Mouse (Mus musculus) frontal cortex, postnatal 36 days (tissue): ENCODE measurements around the gene Megf8.
A peak's percentile ranks its signal among the peaks of the same experiment; 100 is the strongest.
"Not testable (repeated sequence)": the region's sequence is repeated elsewhere in the genome, so short reads cannot be mapped to it uniquely, and the experiment has no call there.

Source experiments
- DNase-seq, 2 experiments: peaks; one replicate each; pipeline ENCODE4 v3.0.0; 2022; ENCODE audit warnings: low spot score in 2 of 2

The Megf8 gene

GRCm38 (mm10) chr7:25296945-25297453, 20.0 kb upstream of the Megf8 start:
- no peak for DNase-seq

DNA sequence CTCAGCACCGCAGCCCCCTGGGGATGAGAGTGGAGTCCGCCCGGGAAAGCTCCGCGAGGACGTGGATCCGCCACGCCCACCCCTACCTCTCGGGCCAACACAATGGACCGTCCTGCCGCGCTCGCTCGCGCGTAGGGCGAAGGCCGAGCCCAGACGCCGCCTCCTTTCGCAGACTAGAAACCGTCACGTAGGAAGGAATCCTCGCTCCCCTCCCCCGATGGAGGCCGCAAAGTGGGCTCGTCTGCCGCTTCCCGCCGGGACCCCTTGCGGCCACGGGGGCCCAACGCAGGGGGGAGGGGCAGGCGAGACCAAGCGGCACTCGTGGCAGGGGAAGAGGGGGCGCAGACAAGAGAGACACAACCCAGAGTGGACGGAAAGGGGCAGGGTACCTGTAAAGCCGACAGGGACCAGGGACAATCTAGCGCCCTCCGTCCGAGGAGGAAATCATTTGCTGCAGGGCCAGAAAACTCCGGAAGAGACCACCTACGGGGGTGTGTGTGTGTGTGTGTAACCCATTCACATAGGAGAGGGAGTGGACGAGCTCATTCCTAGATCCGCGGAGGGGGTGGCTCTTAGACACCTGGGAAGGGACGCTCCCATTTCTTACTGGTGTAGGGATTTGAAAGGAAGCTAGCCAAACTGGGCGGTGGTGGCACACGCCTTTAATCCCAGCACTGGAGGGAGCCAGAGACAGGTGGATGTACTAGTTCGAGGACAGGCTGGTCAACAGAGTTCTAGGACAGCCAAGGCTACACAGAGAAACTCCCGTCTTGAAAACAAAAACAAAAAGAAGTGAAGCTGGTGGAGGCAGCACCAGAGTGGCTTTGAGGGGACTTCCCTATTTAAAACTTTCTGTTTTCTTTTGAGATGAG, 19.3 kb upstream of the Megf8 start, which contains the start of gene Pafah1b3:
Gene Pafah1b3, minus strand, starts transcription at position 533 of the 872 bp plus-strand sequence.
- peak; percentile 81 to 87 for DNase-seq

DNA sequence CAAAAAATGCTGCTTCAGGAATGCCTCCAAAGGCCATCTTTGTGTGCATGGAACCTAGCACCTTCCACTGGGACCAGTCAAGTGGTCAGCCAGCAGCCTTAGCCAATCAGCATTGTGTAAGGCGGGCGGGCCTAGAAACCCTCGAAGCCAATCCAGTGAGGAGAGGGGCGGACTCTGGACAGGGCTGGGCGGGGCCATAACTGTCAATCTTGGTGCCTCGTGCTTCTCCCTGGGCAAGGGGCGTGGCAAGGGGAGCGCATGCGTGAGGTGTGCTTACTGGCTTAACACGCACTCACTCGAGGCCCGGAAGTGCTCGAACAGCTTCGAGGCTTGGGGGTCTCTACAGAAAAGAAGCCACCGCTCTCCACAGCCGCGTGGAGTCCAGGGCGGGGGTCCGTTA, 15.9 kb upstream of the Megf8 start, which contains the start of gene Prr19:
Gene Prr19, plus strand, starts transcription at position 349 of the 400 bp plus-strand sequence.
- DNase-seq, result no peak

GRCm38 (mm10) chr7:25303003-25303684, 13.8 kb upstream of the Megf8 start:
- DNase-seq, result no peak

DNA sequence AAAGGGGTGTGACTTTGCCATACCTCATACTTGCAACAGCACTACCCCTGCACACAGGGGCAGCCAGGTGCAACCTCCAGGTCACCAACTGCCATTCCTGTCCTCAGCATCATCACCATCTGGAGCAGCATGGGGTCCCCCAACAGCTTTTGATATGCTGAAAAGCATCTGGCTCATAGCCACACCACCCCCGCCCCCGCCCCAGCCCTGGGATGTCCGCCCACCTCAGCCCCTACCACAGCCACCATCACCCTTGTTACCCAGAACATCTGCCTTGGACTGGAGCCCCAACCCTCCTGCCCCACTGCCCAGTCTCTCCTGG, 13.3 kb upstream of the Megf8 start:
- no peak for DNase-seq

GRCm38 (mm10) chr7:25305481-25305880, 11.5 kb upstream of the Megf8 start:
- DNase-seq, result no peak

- peak in 1 of 2 experiments; percentile 38 for DNase-seq
Observed at GRCm38 (mm10) chr7:25305956-25306613, 10.9 kb upstream of the Megf8 start, which contains the start of gene Tmem145. Gene Tmem145, plus strand, starts transcription at chr7:25306106.

DNA sequence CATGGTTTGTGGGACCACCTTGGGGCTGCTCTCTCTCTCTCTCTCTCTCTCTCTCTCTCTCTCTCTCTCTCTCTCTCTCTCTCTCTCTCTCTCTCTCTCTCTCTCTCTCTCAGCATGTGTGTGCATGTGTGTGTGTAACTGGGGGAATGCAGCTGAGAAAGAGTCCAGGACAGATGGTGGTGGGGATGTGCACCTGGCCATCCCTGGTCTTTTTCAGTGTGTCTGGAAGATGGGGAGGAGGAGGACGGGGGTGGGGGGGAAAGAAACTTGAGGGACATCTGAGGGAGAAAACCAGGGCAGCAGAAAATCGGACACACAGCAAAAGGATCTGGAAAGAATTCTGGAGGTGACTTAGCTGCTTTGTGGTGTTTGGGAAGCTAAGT, 10.4 kb upstream of the Megf8 start:
- DNase-seq, result no peak

- no peak for DNase-seq
Observed at GRCm38 (mm10) chr7:25308702-25309318, 8.2 kb upstream of the Megf8 start.

DNA sequence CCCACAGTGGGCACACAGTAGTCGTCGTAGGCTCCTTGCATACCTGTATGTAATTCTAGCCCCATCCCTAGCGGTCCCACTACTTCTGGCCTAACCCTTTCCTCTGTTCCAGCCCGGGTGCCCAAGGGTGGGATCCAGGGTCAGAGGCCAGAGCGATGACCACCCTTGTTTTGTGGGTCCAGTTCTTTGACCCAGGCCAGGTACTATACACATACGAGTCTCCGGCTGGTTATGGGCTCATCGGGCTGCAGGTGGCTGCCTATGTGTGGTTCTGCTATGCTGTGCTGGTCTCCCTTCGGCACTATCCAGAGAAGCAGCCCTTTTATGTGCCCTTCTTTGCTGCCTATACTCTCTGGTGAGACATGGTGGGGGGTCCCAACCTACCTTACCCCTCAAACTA, 7.5 kb upstream of the Megf8 start:
- DNase-seq, result no peak

DNA sequence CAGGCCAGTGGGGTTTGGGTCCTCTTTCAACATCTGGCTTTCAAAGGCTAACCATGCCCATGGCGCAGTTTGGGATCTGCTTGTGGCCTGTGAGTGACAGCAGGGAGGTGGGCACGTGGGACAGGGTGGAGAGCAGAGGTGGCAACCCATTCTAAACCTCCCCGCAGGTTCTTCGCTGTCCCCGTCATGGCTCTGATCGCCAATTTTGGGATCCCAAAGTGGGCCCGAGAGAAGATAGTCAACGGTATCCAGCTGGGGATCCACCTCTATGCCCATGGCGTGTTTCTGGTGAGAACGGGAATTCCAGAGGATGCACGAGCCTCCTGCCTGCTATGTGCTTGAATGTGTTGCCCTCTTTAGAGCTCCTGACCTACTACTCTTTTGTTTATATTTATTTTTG, 5.8 kb upstream of the Megf8 start:
- DNase-seq, result no peak

DNA sequence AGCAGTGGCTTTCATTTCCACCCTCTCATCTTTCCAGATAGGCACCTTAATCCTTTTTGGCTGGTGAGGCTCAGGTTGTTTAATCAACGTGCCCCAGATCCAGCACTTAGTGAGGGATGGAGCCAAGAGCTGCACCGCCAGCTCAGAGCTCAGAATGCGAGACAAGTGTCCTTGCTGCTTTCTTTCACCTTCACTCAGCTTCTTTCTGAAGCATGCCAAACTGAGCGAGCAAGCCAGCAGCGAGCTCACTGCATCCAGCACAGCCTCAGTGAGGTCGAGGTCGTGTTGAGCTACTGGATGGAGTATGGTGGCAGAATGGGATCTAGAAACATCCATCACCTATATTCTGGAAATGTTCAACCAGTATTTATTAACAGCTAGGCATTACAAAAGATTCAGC, 3.6 kb upstream of the Megf8 start:
- no peak for DNase-seq

DNA sequence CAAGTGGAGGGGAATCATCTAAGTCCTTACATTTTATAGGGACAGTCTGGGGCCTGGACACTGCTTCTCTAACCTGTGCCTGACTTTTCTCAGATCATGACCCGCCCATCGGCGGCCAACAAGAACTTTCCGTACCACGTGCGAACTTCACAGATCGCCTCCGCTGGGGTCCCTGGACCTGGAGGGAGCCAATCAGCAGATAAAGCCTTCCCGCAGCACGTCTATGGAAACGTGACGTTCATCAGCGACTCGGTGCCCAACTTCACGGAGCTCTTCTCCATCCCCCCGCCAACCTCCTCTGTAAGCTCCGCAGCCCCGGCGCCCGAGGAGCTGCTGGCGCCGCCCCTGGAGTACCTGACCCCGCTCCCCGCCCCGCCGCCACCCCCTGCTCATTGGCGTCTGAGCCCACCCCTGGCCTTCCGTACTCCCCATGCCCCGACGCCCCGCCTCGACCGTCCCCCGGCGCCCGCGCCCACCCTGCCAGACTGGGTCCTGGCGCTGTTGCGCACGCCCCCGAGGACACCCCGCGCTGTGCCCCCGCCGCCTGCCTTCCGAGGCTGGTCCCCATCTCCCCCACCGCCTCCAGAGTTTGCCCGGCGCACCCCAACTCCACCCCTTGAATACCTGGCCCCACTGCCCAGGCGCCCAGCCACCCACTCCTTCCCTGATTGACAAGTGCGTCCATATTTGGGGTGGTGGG, 2.2 kb upstream of the Megf8 start:
- no peak for DNase-seq

DNA sequence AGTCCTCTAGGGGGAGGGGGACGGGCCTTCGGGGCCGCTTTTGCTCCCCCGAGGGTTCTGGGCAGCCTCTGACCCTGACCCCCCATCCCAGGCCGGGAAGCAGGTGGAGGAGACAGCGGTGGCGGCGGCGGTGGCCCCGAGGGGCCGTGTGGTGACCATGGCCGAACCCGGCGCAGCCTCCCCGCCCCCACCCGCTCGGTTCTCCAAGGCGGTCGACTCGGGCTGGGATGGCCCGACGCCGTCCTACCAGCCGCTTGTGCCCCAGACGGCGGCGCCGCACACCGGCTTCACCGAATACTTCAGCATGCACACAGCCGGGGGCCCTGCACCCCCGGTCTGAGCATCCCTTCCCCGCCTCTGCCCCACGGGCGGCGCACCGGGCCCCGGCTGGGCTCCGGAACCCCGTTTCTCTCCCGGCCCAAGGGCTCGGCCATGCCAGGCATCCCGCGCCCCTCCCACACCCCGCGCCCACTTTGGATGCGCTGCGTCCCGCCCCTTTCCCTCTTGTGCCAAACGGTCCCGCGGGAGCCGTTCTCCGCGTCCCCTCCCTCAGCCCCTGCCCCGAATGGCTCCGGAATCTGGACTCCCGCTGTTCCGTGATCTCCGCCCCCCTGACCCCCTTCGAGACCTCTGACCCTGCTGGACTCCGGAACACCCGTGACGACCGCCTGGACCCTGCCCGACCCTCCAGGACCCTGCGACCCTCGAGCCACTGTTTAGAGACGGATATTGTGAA, 1.5 kb upstream of the Megf8 start:
- peak in 1 of 2 experiments; percentile 20 for DNase-seq

- DNase-seq, result no peak
Observed at GRCm38 (mm10) chr7:25317446-25317999, 559 bp downstream of the Megf8 start.

- no peak for DNase-seq
Observed at GRCm38 (mm10) chr7:25322058-25322484, 5.1 kb downstream of the Megf8 start.

- no peak for DNase-seq
Observed at GRCm38 (mm10) chr7:25323219-25323618, 6.3 kb downstream of the Megf8 start.

- not testable (repeated sequence) for DNase-seq
Observed at GRCm38 (mm10) chr7:25325431-25325830, 8.5 kb downstream of the Megf8 start.

DNA sequence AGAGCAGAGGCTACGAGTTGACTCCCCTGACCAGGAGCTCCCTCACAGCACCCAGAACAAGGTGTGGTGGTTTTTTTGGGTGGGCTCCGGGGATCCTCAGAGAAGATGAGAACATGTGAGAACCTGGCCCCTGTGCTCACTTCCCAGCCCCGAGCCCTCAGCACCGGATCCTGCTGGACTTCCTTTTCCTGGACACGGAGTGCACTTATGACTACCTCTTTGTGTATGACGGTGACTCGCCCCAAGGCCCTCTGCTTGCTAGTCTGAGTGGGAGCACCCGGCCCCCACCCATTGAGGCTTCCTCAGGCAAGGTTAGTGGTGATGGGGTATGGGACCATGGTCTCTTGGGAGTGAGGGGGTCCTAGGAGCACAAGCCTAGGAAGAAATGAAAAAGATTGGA, 9.3 kb downstream of the Megf8 start:
- DNase-seq, result no peak
